15 mouse cellular contexts compared by ENCODE assay signal in genomic region chr7:49503881-49504280, GRCm38 (mm10).
DNase-seq lines count a peak whose midpoint lies in the region; ATAC-seq and TF ChIP-seq lines count a peak whose summit lies in the region.
"Had no signal": no experiment of that assay in that cellular context is flagged by ENCODE, and none has a peak within 500 bp of the region (broad histone marks: within the 10 kb centered on the region; RNA-seq: fewer than 3 reads in every experiment).

No protein-coding gene starts in this region.

- no peaks in the 10 kb centered on the region for H3K36me3 ChIP-seq in liver, adult 2 months (ENCODE audit: control insufficient read depth, insufficient read depth, low read length)
- no peaks in the 10 kb centered on the region for H3K36me3 ChIP-seq in liver, embryonic 11.5 days (ENCODE audit: control insufficient read depth, insufficient read depth, low read length)
- H3K36me3 ChIP-seq in hindbrain, postnatal 0 days (ENCODE audit: insufficient read depth, low read length), result no peaks in the 10 kb centered on the region; the same call in 1 of the 2 replicates
- no peaks in the 10 kb centered on the region; the same call in 1 of the 2 replicates for H3K36me3 ChIP-seq in midbrain, embryonic 13.5 days
- H3K36me3 ChIP-seq: liver, embryonic 15.5 days had no signal

- 64% methylated on average over 2 of the region's 2 CpGs for WGBS in liver, adult 2 months
- 52% methylated on average over 2 of the region's 2 CpGs for WGBS in liver, embryonic 11.5 days
- WGBS in hindbrain, postnatal 0 days, result 32% methylated on average over 2 of the region's 2 CpGs
- WGBS in midbrain, embryonic 13.5 days, result 43% methylated on average over 2 of the region's 2 CpGs

- peak overlapping the region; percentile 78 for H3K27ac ChIP-seq in liver, adult 2 months (replicated peaks; ENCODE audit: insufficient read depth, low read depth, low read length)
- no peak overlapping the region; the same call in 1 of the 2 replicates for H3K27ac ChIP-seq in liver, embryonic 11.5 days (ENCODE audit: low read depth, low read length)
- 0 out of 2 replicates have a peak overlapping the region, but pooled peaks have one; percentile 20 for H3K27ac ChIP-seq in hindbrain, postnatal 0 days
- H3K27ac ChIP-seq in midbrain, embryonic 13.5 days, result no peak overlapping the region
- H3K27ac ChIP-seq: liver, embryonic 15.5 days had no signal

- no peaks in the 10 kb centered on the region for H3K27me3 ChIP-seq in liver, adult 2 months (ENCODE audit: control insufficient read depth, insufficient read depth, low read length)
- H3K27me3 ChIP-seq in liver, embryonic 11.5 days (replicated peaks; ENCODE audit: control insufficient read depth, insufficient read depth, low read length), result no peaks in the 10 kb centered on the region
- H3K27me3 ChIP-seq in hindbrain, postnatal 0 days (ENCODE audit: insufficient read depth, low read length), result no peaks in the 10 kb centered on the region
- H3K27me3 ChIP-seq in midbrain, embryonic 13.5 days, result no peaks in the 10 kb centered on the region
- H3K27me3 ChIP-seq: liver, embryonic 15.5 days had no signal

- H3K4me2 ChIP-seq in liver, embryonic 11.5 days, result no peak overlapping the region
- no peak overlapping the region for H3K4me2 ChIP-seq in hindbrain, postnatal 0 days (ENCODE audit: low read depth, low read length)
- no peak overlapping the region for H3K4me2 ChIP-seq in midbrain, embryonic 13.5 days (replicated peaks)
- H3K4me2 ChIP-seq: liver, embryonic 15.5 days had no signal

- no peaks in the 10 kb centered on the region for H3K9me3 ChIP-seq in liver, embryonic 11.5 days (ENCODE audit: control insufficient read depth, low read length)
- H3K9me3 ChIP-seq in hindbrain, postnatal 0 days (ENCODE audit: low read length), result no peaks in the 10 kb centered on the region
- H3K9me3 ChIP-seq in midbrain, embryonic 13.5 days, result 0 out of 2 replicates have a peak, but pooled peaks cover 2% of the 10 kb centered on the region
- H3K9me3 ChIP-seq: liver, embryonic 15.5 days had no signal

- DNase-seq in liver, adult 2 months (ENCODE audit: extremely low read depth, low read depth, low spot score), result no peak
- DNase-seq in liver, embryonic 11.5 days (ENCODE audit: low spot score), result no peak
- no peak for DNase-seq in hindbrain, postnatal 0 days (ENCODE audit: low spot score)
- no peak for DNase-seq in right cerebral cortex, postnatal 36 days (ENCODE audit: low spot score in 2 of 2)
- no peak for DNase-seq in frontal cortex, postnatal 14 days (ENCODE audit: low spot score in 2 of 2)
- DNase-seq: cerebellum, adult 11 months; cerebellum, postnatal 25 days; gastrocnemius, postnatal 14 days; layer of hippocampus, postnatal 36 days; lung, postnatal 14 days; thymus, postnatal 36 days had no signal

- ATAC-seq in liver, embryonic 11.5 days (replicated peaks; ENCODE audit: low FRiP score), result no peak
- ATAC-seq in hindbrain, postnatal 0 days, result 0 out of 2 replicates have a peak, but pooled peaks have one; percentile 20
- peak; percentile 31 for ATAC-seq in midbrain, embryonic 13.5 days
- ATAC-seq in CD4-positive, CD25-positive, alpha-beta regulatory T cell, adult 4 months, result no peak

- no peak for TF ChIP-seq POLR2A in liver, adult 2 months (IDR thresholded peaks at IDR 0.05; ENCODE audit: extremely low read depth, insufficient read depth, low read length)

- peaks cover 10% of the 10 kb centered on the region; the same call in 1 of the 2 replicates for H3K79me2 ChIP-seq in liver, adult 2 months (ENCODE audit: control insufficient read depth, insufficient read depth, low read length)

- H3K4me1 ChIP-seq in liver, adult 2 months (ENCODE audit: control insufficient read depth, insufficient read depth, low read length), result peaks cover 24% of the 10 kb centered on the region
- H3K4me1 ChIP-seq in liver, embryonic 11.5 days (replicated peaks; ENCODE audit: control insufficient read depth, insufficient read depth, low read length), result peaks cover 15% of the 10 kb centered on the region
- H3K4me1 ChIP-seq in hindbrain, postnatal 0 days (ENCODE audit: insufficient read depth, low read length), result peaks cover 3% of the 10 kb centered on the region; the same call in 1 of the 2 replicates
- peaks cover 19% of the 10 kb centered on the region for H3K4me1 ChIP-seq in midbrain, embryonic 13.5 days (replicated peaks)

- H3K4me3 ChIP-seq in liver, adult 2 months (ENCODE audit: insufficient read depth, low read depth, low read length), result no peak overlapping the region
- no peak overlapping the region for H3K4me3 ChIP-seq in liver, embryonic 11.5 days (ENCODE audit: low read depth, low read length)
- no peak overlapping the region for H3K4me3 ChIP-seq in hindbrain, postnatal 0 days (ENCODE audit: low read length)
- no peak overlapping the region for H3K4me3 ChIP-seq in midbrain, embryonic 13.5 days (replicated peaks)
- H3K4me3 ChIP-seq: liver, embryonic 15.5 days had no signal

- no peak for TF ChIP-seq CTCF in liver, adult 2 months (IDR thresholded peaks at IDR 0.05; ENCODE audit: low read depth, low read length)
- TF ChIP-seq CTCF in hindbrain, postnatal 0 days (IDR thresholded peaks at IDR 0.05; ENCODE audit: low read depth), result no peak

- no peak overlapping the region for H3K9ac ChIP-seq in liver, adult 2 months (ENCODE audit: low read depth, low read length)
- H3K9ac ChIP-seq in liver, embryonic 11.5 days (ENCODE audit: low read depth, low read length), result no peak overlapping the region
- H3K9ac ChIP-seq in hindbrain, postnatal 0 days (replicated peaks; ENCODE audit: low read length), result no peak overlapping the region
- H3K9ac ChIP-seq in midbrain, embryonic 13.5 days (replicated peaks), result no peak overlapping the region
- H3K9ac ChIP-seq: forebrain, postnatal 0 days; liver, embryonic 15.5 days had no signal

Comparison
In these comparisons a context has a peak if more than half of its experiments do, and no peak if none do; other contexts are left out.
1. H3K27ac ChIP-seq: peak in liver, adult 2 months (single experiment) and hindbrain, postnatal 0 days (single experiment); none in liver, embryonic 11.5 days (single experiment) and midbrain, embryonic 13.5 days (single experiment).
2. ATAC-seq: peak in hindbrain, postnatal 0 days (single experiment) and midbrain, embryonic 13.5 days (single experiment); none in liver, embryonic 11.5 days (single experiment) and CD4-positive, CD25-positive, alpha-beta regulatory T cell, adult 4 months (single experiment).